Mouse (Mus musculus) CD4-positive, CD25-positive, alpha-beta regulatory T cell, adult 2 months (primary cell): ENCODE measurements around the gene Kcnd3.

ENCODE experiments used
- DNase-seq: peaks from one replicate; pipeline ENCODE4 v3.0.0-alpha.2; 2012; ENCODE audit warnings: low read depth, low spot score

Gene Kcnd3

DNA sequence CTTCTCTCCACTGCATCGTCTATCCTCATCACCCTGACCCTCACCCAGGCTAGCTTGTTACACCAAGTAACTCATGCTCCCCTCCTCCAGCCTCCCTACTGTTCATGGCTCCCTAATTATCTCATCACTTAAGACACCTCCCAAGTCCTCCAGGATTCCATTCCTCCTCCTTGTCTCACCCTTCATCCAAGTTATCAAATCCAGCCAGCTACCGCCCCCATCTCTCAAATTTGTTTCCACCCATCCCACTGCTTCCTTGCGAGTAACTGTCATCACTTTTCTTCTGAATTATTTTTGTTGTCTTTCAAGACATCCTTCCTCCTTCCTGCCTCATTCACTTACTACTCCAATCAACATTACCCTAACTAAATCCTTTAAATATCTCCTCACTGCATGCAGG lies 126.2 kb downstream of the Kcnd3 start:
- no peak for DNase-seq

- no peak for DNase-seq
Observed at GRCm38 (mm10) chr3:105581119-105581518, 129.0 kb downstream of the Kcnd3 start.

DNA sequence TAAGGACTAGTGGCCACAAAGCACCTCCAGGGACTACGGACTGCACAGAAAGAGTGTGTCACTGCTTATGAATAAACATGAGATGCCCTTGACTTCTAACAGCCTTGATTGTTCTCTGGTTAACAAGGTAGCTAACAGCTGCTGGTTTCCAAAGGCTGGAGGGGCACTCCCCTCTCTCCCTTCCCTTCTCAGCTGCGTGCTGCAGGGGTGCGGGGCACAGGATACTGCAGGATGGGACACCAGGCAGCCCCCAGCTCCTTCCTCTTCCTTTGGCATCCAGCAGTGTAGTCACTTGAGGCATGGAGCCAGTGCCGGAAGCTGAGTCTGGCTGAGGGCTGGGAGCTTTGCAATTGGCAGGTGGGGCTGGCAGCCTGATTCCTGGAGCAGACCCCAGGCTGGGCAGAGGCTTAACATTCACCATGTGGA lies 133.6 kb downstream of the Kcnd3 start:
- no peak for DNase-seq

DNA sequence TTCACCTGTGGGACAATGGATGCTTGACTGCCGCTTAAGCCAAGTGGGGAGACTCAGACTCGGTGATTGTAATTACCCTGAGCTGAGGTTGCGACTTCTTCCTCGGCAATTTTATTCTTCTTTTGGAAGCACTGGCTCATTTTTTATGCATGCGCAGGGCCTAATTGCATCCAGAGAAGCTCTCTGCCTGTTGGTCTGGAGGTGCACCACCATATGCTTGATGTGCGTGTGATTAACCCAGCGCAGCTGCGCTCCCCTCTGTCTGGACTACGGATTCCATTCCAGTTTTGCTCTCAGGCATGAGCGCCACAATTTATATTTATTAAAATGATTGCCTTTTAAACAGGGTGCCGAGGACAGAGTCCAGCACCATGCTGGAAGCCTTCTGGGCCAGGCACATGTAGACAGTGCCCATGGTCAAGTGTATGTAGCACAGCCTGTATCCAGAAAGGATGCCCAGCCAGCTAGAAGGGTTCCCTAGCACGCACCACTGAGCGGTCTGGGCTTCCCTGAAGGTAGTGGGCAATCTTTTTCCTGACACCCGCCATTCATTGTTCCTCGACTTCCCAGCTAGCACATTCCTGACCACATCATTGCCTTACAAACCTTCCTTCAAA lies 138.0 kb downstream of the Kcnd3 start:
- DNase-seq = no peak

- no peak for DNase-seq
Observed at GRCm38 (mm10) chr3:105591766-105592165, 139.6 kb downstream of the Kcnd3 start.

GRCm38 (mm10) chr3:105592246-105592645 lies 140.1 kb downstream of the Kcnd3 start:
- DNase-seq = no peak

GRCm38 (mm10) chr3:105600483-105600882 lies 148.4 kb downstream of the Kcnd3 start:
- DNase-seq = no peak

GRCm38 (mm10) chr3:105602966-105603365 lies 150.8 kb downstream of the Kcnd3 start:
- no peak for DNase-seq

DNA sequence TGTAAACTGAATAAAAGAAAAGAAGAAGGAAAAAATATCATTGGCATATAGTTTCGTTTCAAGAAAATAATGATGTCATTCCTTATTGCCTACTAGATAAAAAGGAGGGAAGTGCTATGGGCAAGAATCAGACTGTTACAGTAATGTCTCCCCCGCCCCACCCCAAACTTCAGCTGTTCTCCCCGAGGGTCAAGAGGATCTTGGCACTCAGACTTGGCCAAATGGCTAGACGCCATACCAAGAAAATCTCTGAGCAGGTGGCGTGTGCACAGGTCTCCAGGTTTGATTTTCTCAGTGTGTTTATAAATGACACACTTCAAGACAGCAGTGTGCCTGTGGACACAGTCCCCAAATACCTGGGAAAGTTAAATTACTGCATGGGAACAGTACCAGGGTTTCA lies 153.6 kb downstream of the Kcnd3 start:
- no peak for DNase-seq

GRCm38 (mm10) chr3:105608857-105609256 lies 156.7 kb downstream of the Kcnd3 start:
- no peak for DNase-seq

DNA sequence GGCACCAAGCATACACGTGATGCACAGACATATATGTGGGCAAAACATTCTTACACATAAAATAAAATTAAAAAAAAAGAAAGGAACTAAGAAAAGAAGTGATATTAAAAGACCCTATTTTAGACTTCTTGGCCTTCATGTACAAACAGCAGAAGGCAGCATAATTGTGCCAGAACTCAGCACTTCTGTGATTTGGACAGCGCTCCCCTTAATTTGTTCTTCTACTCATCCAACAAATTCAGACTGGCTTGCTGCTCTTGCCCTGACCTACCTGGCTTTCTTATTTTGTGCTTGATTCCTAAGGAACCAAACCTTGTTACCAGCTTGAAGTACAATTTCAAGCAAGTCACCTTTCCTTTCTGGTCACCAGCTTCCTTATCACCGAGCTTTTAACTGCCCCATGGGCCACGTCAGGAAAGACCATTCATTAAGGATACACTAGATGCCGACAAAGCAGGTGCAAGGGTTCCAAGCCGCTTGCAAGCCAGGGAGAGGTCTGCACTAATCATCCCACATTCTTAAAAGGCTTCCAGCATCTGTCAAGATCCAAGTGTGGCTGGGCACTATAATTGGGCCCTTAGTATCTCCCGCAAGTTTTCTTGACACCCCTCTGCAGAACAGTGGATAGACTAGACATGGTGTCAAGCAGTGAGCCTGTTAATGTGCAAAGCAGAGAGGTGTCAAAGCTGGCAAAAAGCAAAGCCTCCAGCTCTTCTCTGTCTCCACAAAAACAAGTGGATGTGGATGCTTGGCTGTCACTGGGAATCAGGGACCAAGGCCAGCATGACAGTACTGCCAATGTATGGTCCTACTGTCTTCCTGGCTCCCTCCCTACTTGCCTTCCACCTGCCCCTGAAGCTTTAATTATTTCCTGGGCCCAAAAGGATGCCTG lies 159.6 kb downstream of the Kcnd3 start:
- no peak for DNase-seq

DNA sequence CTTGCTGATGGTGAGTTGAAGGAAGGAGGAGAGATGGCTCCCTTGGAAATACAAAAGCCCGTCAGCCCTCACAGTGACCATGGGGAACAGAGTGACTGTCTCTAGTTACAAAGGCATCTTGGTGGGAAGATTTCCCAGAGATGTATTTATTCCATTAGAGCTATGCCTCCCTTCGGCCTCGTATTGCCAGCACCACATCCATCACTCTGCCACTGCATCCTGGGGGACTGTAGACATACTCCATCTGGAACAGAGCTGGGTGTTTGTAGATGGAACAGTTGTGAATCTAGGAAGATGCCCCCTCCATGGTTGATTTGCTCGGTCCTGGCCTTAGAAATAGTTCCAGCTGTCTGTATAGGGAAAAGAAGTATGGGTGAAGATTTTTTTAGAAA lies 160.3 kb downstream of the Kcnd3 start:
- no peak for DNase-seq

GRCm38 (mm10) chr3:105616861-105617743 lies 165.0 kb downstream of the Kcnd3 start:
- DNase-seq = no peak

- DNase-seq = no peak
Observed at GRCm38 (mm10) chr3:105621154-105621553, 169.0 kb downstream of the Kcnd3 start.

DNA sequence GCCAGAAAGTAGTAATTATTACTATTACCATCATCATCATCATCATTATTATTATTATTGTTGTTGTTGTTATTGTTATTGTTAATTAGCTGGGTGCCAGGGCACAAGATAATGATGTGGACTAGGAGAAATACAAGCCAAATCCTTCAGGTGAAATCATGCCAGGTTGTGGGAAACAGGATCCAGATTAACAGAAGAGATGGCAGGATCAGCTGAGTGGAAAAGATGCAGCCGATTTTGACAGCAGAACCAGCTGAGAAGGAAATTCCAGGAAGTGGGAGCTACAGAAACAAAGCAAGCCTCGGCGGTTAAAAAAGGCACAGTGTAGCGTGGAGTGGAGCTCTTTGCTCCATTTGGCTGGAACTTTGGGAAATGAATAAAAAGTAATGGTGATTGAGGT lies 171.0 kb downstream of the Kcnd3 start:
- DNase-seq = no peak

- no peak for DNase-seq
Observed at GRCm38 (mm10) chr3:105625961-105626360, 173.8 kb downstream of the Kcnd3 start.

GRCm38 (mm10) chr3:105627258-105627657 lies 175.1 kb downstream of the Kcnd3 start:
- DNase-seq = peak; percentile 22

GRCm38 (mm10) chr3:105632296-105632695 lies 180.2 kb downstream of the Kcnd3 start:
- no peak for DNase-seq

DNA sequence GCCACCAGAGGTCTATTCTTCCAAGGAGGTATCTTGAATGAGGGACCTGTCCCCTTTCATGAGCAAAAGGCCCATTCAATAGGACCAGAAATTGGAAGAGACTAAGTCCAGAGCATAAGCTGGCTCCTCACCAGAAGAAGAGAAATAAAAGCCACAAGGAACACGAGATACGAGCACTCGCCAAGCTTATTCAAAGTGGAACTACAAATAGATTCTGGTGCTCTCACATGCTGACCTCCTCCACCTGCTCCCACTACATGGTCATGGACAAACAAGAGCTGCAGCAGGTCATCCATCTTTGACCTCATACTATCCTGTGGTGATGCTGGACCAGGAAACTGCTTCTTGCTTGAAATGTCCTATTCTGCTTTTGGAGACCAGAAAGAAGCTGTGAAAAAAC lies 180.9 kb downstream of the Kcnd3 start:
- no peak for DNase-seq

GRCm38 (mm10) chr3:105642186-105642585 lies 190.1 kb downstream of the Kcnd3 start:
- no peak for DNase-seq

DNA sequence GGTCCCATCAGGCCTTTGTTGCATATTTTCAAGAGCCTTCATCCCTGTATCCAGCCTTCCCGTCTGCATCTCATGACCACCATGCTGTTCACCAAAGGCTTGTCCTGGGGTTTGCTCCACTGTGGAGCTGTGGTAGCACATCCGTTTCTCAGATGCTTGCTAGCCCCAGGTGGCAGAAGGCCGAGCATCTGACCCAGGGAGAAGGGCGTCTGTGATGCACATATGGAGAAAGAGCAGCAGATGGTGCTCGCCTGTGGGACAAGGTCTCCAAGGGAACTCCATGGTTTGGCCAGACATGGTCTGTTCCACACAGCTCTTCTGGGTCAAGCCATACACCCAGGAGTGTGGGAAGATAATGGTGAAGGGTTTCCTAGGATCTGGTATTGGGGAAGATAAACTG lies 191.4 kb downstream of the Kcnd3 start:
- DNase-seq = no peak

DNA sequence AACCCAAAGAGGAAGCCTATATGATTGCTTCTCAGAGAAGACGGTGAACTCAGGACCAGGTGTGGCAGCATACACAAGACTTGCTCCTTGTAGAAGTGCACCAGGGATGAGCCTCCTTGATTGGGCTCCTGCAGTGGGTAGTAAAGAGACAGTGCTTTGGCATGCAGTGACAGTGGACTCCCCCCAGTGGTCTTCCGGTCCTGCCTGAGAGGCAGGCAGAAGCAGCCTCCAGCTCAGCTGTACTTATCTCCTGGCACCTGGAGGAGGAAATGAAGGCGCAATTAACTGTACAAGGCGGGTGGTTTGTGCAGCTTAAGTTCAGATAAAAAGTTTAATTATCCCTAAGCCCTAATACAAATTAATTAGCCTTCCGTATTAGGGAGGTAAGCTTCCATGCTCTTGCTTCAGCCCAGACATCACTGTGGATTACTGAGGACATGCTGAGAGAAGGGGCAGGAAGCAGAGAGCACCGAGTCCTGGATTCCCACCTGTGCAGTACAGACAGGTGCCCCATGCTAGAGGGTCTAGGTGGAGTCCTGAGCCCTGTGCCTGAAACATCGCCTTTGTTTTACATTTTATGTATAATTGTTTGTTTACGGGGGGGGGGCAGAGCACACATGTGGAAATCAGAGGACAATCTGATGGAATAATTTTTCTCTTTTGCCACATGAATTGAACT lies 196.9 kb downstream of the Kcnd3 start:
- no peak for DNase-seq
